Comparison of ENCODE assay signal across 13 mouse cellular contexts in genomic region chr6:92041271-92041670, GRCm38 (mm10). TPM values are rescaled to one million over a fixed set of nuclear protein-coding genes. Genes with fewer than 3 reads are reported as not detected.
DNase-seq lines count a peak whose midpoint lies in the region; ATAC-seq and TF ChIP-seq lines count a peak whose summit lies in the region.
"Had no signal": no experiment of that assay in that cellular context is flagged by ENCODE, and none has a peak within 500 bp of the region (broad histone marks: within the 10 kb centered on the region; RNA-seq: fewer than 3 reads in every experiment).

No protein-coding gene starts in this region.

- H3K4me2 ChIP-seq in heart, embryonic 12.5 days, result no peak overlapping the region
- H3K4me2 ChIP-seq in lung, embryonic 14.5 days, result no peak overlapping the region
- H3K4me2 ChIP-seq: embryonic facial prominence, embryonic 13.5 days had no signal

- H3K9me3 ChIP-seq in heart, embryonic 12.5 days (replicated peaks), result no peaks in the 10 kb centered on the region
- no peaks in the 10 kb centered on the region for H3K9me3 ChIP-seq in lung, embryonic 14.5 days (ENCODE audit: low read depth, low read length)
- H3K9me3 ChIP-seq: embryonic facial prominence, embryonic 13.5 days; limb, embryonic 10.5 days; megakaryocyte, embryonic 14.5 days had no signal

- H3K27ac ChIP-seq in heart, embryonic 12.5 days (ENCODE audit: poor library complexity, severe bottlenecking), result no peak overlapping the region
- H3K27ac ChIP-seq in lung, embryonic 14.5 days (ENCODE audit: low read depth), result peak overlapping the region; percentile 18; the same call in 1 of the 2 replicates
- H3K27ac ChIP-seq: embryonic facial prominence, embryonic 13.5 days; limb, embryonic 10.5 days; stomach, postnatal 0 days had no signal

- DNase-seq in heart, adult 11 months, result peak; percentile 96
- peak; percentile 66 for DNase-seq in adrenal gland, postnatal 14 days
- DNase-seq in heart, postnatal 14 days, result peak; percentile 47 to 48
- DNase-seq in lung, embryonic 14.5 days, result peak; percentile 72
- DNase-seq in embryo, embryonic 10 days (ENCODE audit: low spot score), result no peak

- peaks cover 23% of the 10 kb centered on the region for H3K4me1 ChIP-seq in heart, embryonic 12.5 days (replicated peaks)
- H3K4me1 ChIP-seq in lung, embryonic 14.5 days (ENCODE audit: insufficient read depth), result peaks cover 7% of the 10 kb centered on the region; the same call in 1 of the 2 replicates

- no peak for TF ChIP-seq CTCF in lung, embryonic 14.5 days (IDR thresholded peaks at IDR 0.05; ENCODE audit: low read depth)

- no peak for ATAC-seq in heart, embryonic 12.5 days (ENCODE audit: insufficient number of reproducible peaks, low FRiP score)
- no peak for ATAC-seq in lung, embryonic 14.5 days (ENCODE audit: insufficient read depth)
- ATAC-seq in erythroblast, adult 5-6 weeks (replicated peaks; ENCODE audit: low FRiP score, poor library complexity, severe bottlenecking), result no peak
- no peak for ATAC-seq in CD4-positive, CD25-positive, alpha-beta regulatory T cell, adult 4 months
- ATAC-seq: intestine, postnatal 0 days had no signal

- 66% methylated on average over 5 of the region's 5 CpGs for WGBS in heart, embryonic 12.5 days
- WGBS in lung, embryonic 14.5 days, result 73% methylated on average over 5 of the region's 5 CpGs

- H3K27me3 ChIP-seq in heart, embryonic 12.5 days (replicated peaks), result no peaks in the 10 kb centered on the region
- no peaks in the 10 kb centered on the region for H3K27me3 ChIP-seq in lung, embryonic 14.5 days (ENCODE audit: insufficient read depth, low read length)
- H3K27me3 ChIP-seq: embryonic facial prominence, embryonic 13.5 days had no signal

- H3K36me3 ChIP-seq in heart, embryonic 12.5 days, result no peaks in the 10 kb centered on the region
- no peaks in the 10 kb centered on the region for H3K36me3 ChIP-seq in lung, embryonic 14.5 days (ENCODE audit: insufficient read depth)
- H3K36me3 ChIP-seq: embryonic facial prominence, embryonic 13.5 days; limb, embryonic 10.5 days had no signal

- intact Hi-C loops in heart, postnatal 14 days (cut with DNase I), result no loop called here

- no peak overlapping the region for H3K4me3 ChIP-seq in heart, embryonic 12.5 days
- H3K4me3 ChIP-seq in lung, embryonic 14.5 days (ENCODE audit: low read depth, low read length), result no peak overlapping the region
- H3K4me3 ChIP-seq: embryonic facial prominence, embryonic 13.5 days; limb, embryonic 10.5 days; megakaryocyte, embryonic 14.5 days had no signal

- H3K9ac ChIP-seq in heart, embryonic 12.5 days, result no peak overlapping the region
- no peak overlapping the region for H3K9ac ChIP-seq in lung, embryonic 14.5 days
- H3K9ac ChIP-seq: embryonic facial prominence, embryonic 13.5 days had no signal

RNA-seq across cellular contexts. Expression of gene Nr2c2, which starts 49.9 kb away (rescaled TPM):
- 18.5 and 21.3 TPM in 2 replicates for polyA plus RNA-seq in heart, embryonic 12.5 days (2016; fragmentation: Nextera tagmentation; extraction: Ambion mirVana)
- 35.9 and 42.7 TPM in 2 replicates for total RNA-seq in adrenal gland, postnatal 14 days (2021)
- 10 to 100 TPM; 31.5 to 32.0 TPM for total RNA-seq in heart, postnatal 14 days (2021)
- 32.3 and 33.4 TPM in 2 replicates for polyA plus RNA-seq in lung, embryonic 14.5 days (2014; fragmentation: Nextera tagmentation; extraction: Ambion mirVana)
- total RNA-seq in erythroblast, adult 5-6 weeks (2015; ENCODE audit: low replicate concordance), result 15.2 and 17.1 TPM in 2 replicates
- 19.3 and 25.2 TPM in 2 replicates for total RNA-seq in erythroblast, adult 5-6 weeks (2017; ENCODE audit: low replicate concordance)
- polyA plus RNA-seq in CD4-positive, CD25-positive, alpha-beta regulatory T cell, adult 4 months (2017; shearing (Covaris generic)), result 10 to 100 TPM; 75.5 to 86.4 TPM
